Mouse (Mus musculus) stomach, postnatal 0 days (tissue): ENCODE measurements around the gene Itga10. TPM values are rescaled to one million over a fixed set of nuclear protein-coding genes. Genes with fewer than 3 reads are reported as not detected.
"Not testable (repeated sequence)": the region's sequence is repeated elsewhere in the genome, so short reads cannot be mapped to it uniquely, and the experiment has no call there.

ENCODE experiments used
- ATAC-seq: fragments of 200-750 bp; cut with Nextera tagmentation; 2 replicates; pipeline ENCODE4 v1.8.0; 2017; ENCODE audit not compliant: low FRiP score, low TSS enrichment
- DNase-seq: peaks from one replicate; pipeline ENCODE4 v3.0.0-alpha.2; 2016; ENCODE audit warnings: low spot score
- H3K27ac ChIP-seq: fragments of 300-500 bp; sonication (generic); replicated peaks from 2 replicates; pipeline ENCODE4 v1.5.1; 2014; ENCODE audit warnings: mild to moderate bottlenecking, control low read depth
- H3K27me3 ChIP-seq: fragments of 300-500 bp; sonication (generic); 2 replicates; pipeline ENCODE4 v1.6.1; 2014; ENCODE audit warnings: low read length; ENCODE audit not compliant: control insufficient read depth, insufficient read depth
- H3K36me3 ChIP-seq: fragments of 300-500 bp; sonication (generic); 2 replicates; pipeline ENCODE4 v1.6.1; 2014; ENCODE audit warnings: low read length, mixed read lengths; ENCODE audit not compliant: control insufficient read depth, insufficient read depth
- H3K4me1 ChIP-seq: fragments of 300-500 bp; sonication (generic); replicated peaks from 2 replicates; pipeline ENCODE4 v1.6.1; 2014; ENCODE audit warnings: antibody characterized with exemption; ENCODE audit not compliant: control insufficient read depth, insufficient read depth
- H3K4me2 ChIP-seq: fragments of 300-500 bp; sonication (generic); replicated peaks from 2 replicates; pipeline ENCODE4 v1.6.1; 2014; ENCODE audit warnings: low read depth, mild to moderate bottlenecking, control low read depth, moderate library complexity
- H3K4me3 ChIP-seq: fragments of 300-500 bp; sonication (generic); 2 replicates; pipeline ENCODE4 v1.5.1; 2014; ENCODE audit warnings: low read depth, low read length, control low read depth
- H3K9ac ChIP-seq: fragments of 300-500 bp; sonication (generic); 2 replicates; pipeline ENCODE4 v1.6.1; 2014; ENCODE audit warnings: mild to moderate bottlenecking, low read length, control low read depth, mixed read lengths
- H3K9me3 ChIP-seq: fragments of 300-500 bp; sonication (generic); 2 replicates; pipeline ENCODE4 v1.6.1; 2016; ENCODE audit warnings: low read length; ENCODE audit not compliant: control insufficient read depth
- CTCF ChIP-seq: IDR thresholded peaks from 2 replicates; pipeline ENCODE4 v1.5.1; 2016; ENCODE audit warnings: antibody characterized with exemption, low read depth, mild to moderate bottlenecking, moderate library complexity
- EP300 ChIP-seq: optimal IDR thresholded peaks from 2 replicates; pipeline ENCODE3; 2016; ENCODE audit warnings: antibody characterized with exemption
- WGBS: fragments of 180-500 bp; shearing (Covaris S2); extraction: QIAGEN DNeasy Blood & Tissue Kit; methylation state at CpG from one replicate; pipeline ENCODE4 v1.1.7; 2014; 5-methylcytosine and 5-hydroxymethylcytosine counted together
- polyA plus RNA-seq: library from polyadenylated mRNA; unstranded; fragments of >200 nt; fragmentation: Nextera tagmentation; extraction: Ambion mirVana; gene quantifications from 2 replicates; pipeline ENCODE4 v1.2.1, GENCODE M21; 2015

Gene Itga10
- polyA plus RNA-seq, 1 experiment from 2014 or later, result 0.28 TPM

- 6% methylated on average over 16 of the region's 18 CpGs for WGBS
- Histone ChIP-seq H3K36me3 (no peaks in the 10 kb centered on the region), H3K9me3 (no peaks in the 10 kb centered on the region), H3K27ac (peak overlapping the region; percentile 63), H3K27me3 (no peaks in the 10 kb centered on the region), H3K9ac (peak overlapping the region; percentile 59), H3K4me1 (no peaks in the 10 kb centered on the region), H3K4me2 (peak overlapping the region; percentile 59), H3K4me3 (peak overlapping the region; percentile 29)
- TF ChIP-seq EP300, result no peak
- peak; percentile 86 for TF ChIP-seq CTCF
- DNase-seq, result peak; percentile 88
- peak; percentile 96 for ATAC-seq
Observed at GRCm38 (mm10) chr3:96663432-96664239, 18.3 kb downstream of the Itga10 start.

DNA sequence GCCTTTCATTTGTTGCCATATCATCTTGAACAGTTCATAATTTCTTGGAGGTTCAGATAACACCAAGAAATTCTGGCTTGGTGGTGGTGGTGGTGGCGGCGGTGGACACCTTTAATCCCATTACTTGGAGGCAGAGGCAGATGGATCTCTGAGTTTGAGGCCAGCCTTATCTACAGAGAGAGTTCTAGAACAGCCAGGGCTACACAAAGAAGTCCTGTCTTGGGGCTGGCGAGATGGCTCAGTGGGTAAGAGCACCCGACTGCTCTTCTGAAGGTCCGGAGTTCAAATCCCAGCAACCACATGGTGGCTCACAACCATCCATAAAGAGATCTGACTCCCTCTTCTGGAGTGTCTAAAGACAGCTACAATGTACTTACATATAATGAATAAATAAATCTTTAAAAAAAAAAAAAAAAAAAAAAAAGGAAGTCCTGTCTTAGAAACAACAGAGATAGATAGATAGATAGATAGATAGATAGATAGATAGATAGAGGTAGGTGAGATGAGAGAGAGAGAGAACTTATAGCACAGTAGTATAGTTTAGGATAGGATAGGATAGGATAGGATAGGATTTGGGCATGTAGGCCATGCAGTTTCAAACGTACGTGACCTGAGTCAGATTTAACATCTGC, 20.5 kb downstream of the Itga10 start:
- 87% methylated on average over 7 of the region's 7 CpGs for WGBS
- DNase-seq, H3K4me2 ChIP-seq, H3K9ac ChIP-seq, ATAC-seq, H3K27me3 ChIP-seq, H3K4me1 ChIP-seq, H3K36me3 ChIP-seq, H3K27ac ChIP-seq, H3K9me3 ChIP-seq, H3K4me3 ChIP-seq: not testable (repeated sequence)

GRCm38 (mm10) chr3:96666916-96667315, 21.5 kb downstream of the Itga10 start:
- DNase-seq (no peak), ATAC-seq (no peak)
- no peaks in the 10 kb centered on the region for H3K4me1 ChIP-seq
- 94% methylated on average over 5 of the region's 5 CpGs for WGBS
- H3K4me3 ChIP-seq, result no peak overlapping the region
- H3K27ac ChIP-seq, result no peak overlapping the region
- H3K4me2 ChIP-seq, result no peak overlapping the region
- no peak overlapping the region for H3K9ac ChIP-seq
- H3K9me3 ChIP-seq, result no peaks in the 10 kb centered on the region
- TF ChIP-seq EP300, result no peak
- no peak for TF ChIP-seq CTCF
- no peaks in the 10 kb centered on the region for H3K27me3 ChIP-seq
- H3K36me3 ChIP-seq, result no peaks in the 10 kb centered on the region

DNA sequence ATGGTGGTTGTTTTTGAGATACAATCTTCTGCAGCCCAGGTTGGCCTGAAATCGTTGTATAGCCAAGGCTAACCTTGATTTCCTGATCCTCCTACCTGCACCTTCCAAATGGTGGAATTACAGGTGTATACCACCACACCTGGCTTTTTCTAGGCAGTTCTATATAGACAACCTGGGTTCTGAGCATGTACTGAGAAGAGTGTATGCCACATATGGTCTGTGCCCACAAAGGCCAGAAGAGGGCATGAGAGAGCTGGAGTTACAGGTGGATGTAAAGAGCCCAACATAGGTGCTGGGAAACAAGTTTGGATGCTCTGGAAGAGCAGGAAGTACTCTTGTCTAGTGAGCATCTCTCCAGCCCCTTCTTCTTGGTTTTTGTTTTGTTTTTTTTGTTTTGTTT, 21.9 kb downstream of the Itga10 start:
- Histone ChIP-seq H3K9me3 (no peaks in the 10 kb centered on the region), H3K4me3 (no peak overlapping the region), H3K9ac (no peak overlapping the region), H3K4me1 (no peaks in the 10 kb centered on the region), H3K4me2 (no peak overlapping the region), H3K27me3 (no peaks in the 10 kb centered on the region), H3K36me3 (no peaks in the 10 kb centered on the region), H3K27ac (no peak overlapping the region)
- DNase-seq, result peak; percentile 55
- 36% methylated on average over 1 of the region's 1 CpGs for WGBS
- TF ChIP-seq EP300 (no peak), CTCF (peak; percentile 78)
- ATAC-seq, result no peak

DNA sequence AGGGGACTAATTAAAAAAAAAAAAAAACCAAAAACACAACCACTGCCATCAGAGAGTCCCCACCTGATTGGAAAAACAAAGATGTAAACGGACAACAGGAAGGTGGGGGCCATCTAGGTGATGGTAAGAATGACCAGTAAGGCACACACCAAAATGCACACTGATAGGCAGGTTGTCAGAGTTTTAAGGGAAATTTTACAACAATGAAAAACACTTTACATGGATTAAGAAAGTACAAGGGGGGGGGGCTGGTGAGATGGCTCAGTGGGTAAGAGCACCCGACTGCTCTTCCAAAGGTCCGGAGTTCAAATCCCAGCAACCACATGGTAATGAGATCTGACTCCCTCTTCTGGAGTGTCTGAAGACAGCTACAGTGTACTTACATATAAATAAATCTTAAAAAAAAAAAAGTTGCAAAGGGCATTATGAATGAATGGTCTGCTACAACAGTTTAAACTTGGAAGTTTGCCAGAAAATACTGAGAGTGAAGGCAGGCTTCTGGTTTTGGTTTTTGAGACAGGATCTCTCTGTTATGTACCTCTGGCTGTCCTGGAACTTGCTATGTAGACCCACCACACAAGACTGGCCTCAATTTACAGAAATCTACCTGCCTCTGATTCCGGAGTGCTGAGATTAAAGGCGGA, 23.2 kb downstream of the Itga10 start:
- H3K4me2 ChIP-seq, result no peak overlapping the region
- no peaks in the 10 kb centered on the region for H3K27me3 ChIP-seq
- no peak overlapping the region for H3K4me3 ChIP-seq
- WGBS, result 86% methylated on average over 5 of the region's 5 CpGs
- DNase-seq (no peak), ATAC-seq (no peak)
- no peaks in the 10 kb centered on the region for H3K4me1 ChIP-seq
- H3K27ac ChIP-seq, result no peak overlapping the region
- no peaks in the 10 kb centered on the region for H3K36me3 ChIP-seq
- no peaks in the 10 kb centered on the region for H3K9me3 ChIP-seq
- TF ChIP-seq CTCF (no peak), EP300 (no peak)
- no peak overlapping the region for H3K9ac ChIP-seq
